ENCODE assay signal across 13 mouse cellular contexts in genomic region chr19:29518409-29518808, GRCm38 (mm10).
"Had no signal": no experiment of that assay in that cellular context is flagged by ENCODE, and none has a peak within 500 bp of the region (broad histone marks: within the 10 kb centered on the region; RNA-seq: fewer than 3 reads in every experiment).

No protein-coding gene starts in this region.

- H3K36me3 ChIP-seq: liver, embryonic 13.5 days; lung, embryonic 15.5 days; midbrain, embryonic 13.5 days; neural tube, embryonic 15.5 days had no signal

- H3K9ac ChIP-seq: limb, embryonic 15.5 days; liver, embryonic 13.5 days; liver, postnatal 0 days; lung, embryonic 15.5 days; midbrain, embryonic 13.5 days; neural tube, embryonic 15.5 days had no signal

- H3K4me2 ChIP-seq: limb, embryonic 15.5 days; liver, embryonic 13.5 days; lung, embryonic 15.5 days; midbrain, embryonic 13.5 days; neural tube, embryonic 15.5 days had no signal

- ATAC-seq: liver, postnatal 0 days; midbrain, embryonic 13.5 days had no signal

- H3K9me3 ChIP-seq: limb, embryonic 15.5 days; liver, embryonic 13.5 days; lung, embryonic 15.5 days; neural tube, embryonic 15.5 days had no signal

- H3K4me3 ChIP-seq: limb, embryonic 15.5 days; liver, embryonic 13.5 days; lung, embryonic 15.5 days; megakaryocyte, embryonic 14.5 days; midbrain, embryonic 13.5 days; myocyte; neural tube, embryonic 15.5 days had no signal

- DNase-seq: kidney, postnatal 25 days; liver, embryonic 13.5 days; liver, postnatal 0 days; lung, postnatal 14 days; right cerebral cortex, adult 18-20 months had no signal

- H3K27me3 ChIP-seq: limb, embryonic 15.5 days; liver, embryonic 13.5 days; lung, embryonic 15.5 days; megakaryocyte, embryonic 14.5 days; midbrain, embryonic 13.5 days; neural tube, embryonic 15.5 days had no signal

- H3K27ac ChIP-seq: limb, embryonic 15.5 days; liver, embryonic 13.5 days; lung, embryonic 15.5 days; macrophage; midbrain, embryonic 13.5 days; neural tube, embryonic 15.5 days; stomach, postnatal 0 days had no signal
